Mouse (Mus musculus) myocyte (in vitro differentiated cells): ENCODE results near the gene BC030870. TPM values are rescaled to one million over a fixed set of nuclear protein-coding genes. Genes with fewer than 3 reads are reported as not detected.

ENCODE experiments used
- H3K27me3 ChIP-seq: one replicate; pipeline ENCODE4 v1.6.1; 2011; ENCODE audit not compliant: control insufficient read depth, insufficient read depth, insufficient read length
- H3K36me3 ChIP-seq: one replicate; pipeline ENCODE4 v1.6.1; 2011; ENCODE audit not compliant: control insufficient read depth, insufficient read depth
- H3K4me2 ChIP-seq: one replicate; pipeline ENCODE4 v1.6.1; 2011; ENCODE audit warnings: low read depth, control low read depth
- H3K4me3 ChIP-seq: one replicate; pipeline ENCODE4 v1.5.1; 2011; ENCODE audit warnings: mild to moderate bottlenecking, control low read depth, moderate library complexity
- H3K79me2 ChIP-seq: one replicate; pipeline ENCODE4 v1.6.1; 2011; ENCODE audit not compliant: control insufficient read depth, insufficient read depth
- H3ac ChIP-seq: one replicate; pipeline ENCODE4 v1.6.1; 2011; ENCODE audit not compliant: control insufficient read depth, insufficient read length
- CEBPB ChIP-seq: IDR thresholded peaks from 2 replicates; pipeline ENCODE4 v1.6.1; 2011; ENCODE audit warnings: mild to moderate bottlenecking, moderate library complexity; ENCODE audit not compliant: poor library complexity, insufficient read depth, severe bottlenecking
- E2F4 ChIP-seq: IDR thresholded peaks from one replicate; pipeline ENCODE4 v1.6.1; 2011; ENCODE audit warnings: mild to moderate bottlenecking, control low read depth, moderate library complexity; ENCODE audit not compliant: insufficient read depth
- MAX ChIP-seq: IDR thresholded peaks from one replicate; pipeline ENCODE4 v1.6.1; 2011; ENCODE audit warnings: low read depth, mild to moderate bottlenecking, control low read depth
- MYOD1 ChIP-seq, 3 experiments: IDR thresholded peaks; one replicate each; pipeline ENCODE4 v1.6.1; 2011; ENCODE audit warnings: control low read depth in 2 of 3, low read depth in 2 of 3, mild to moderate bottlenecking in 2 of 3, moderate library complexity in 1 of 3; ENCODE audit not compliant: insufficient read length in 2 of 3, control insufficient read depth in 1 of 3
- MYOG ChIP-seq, 3 experiments: IDR thresholded peaks; one replicate each; pipeline ENCODE4 v1.6.1; 2011; ENCODE audit warnings: control low read depth in 2 of 3, low read depth in 2 of 3, mild to moderate bottlenecking in 2 of 3; ENCODE audit not compliant: insufficient read length in 2 of 3, control insufficient read depth in 1 of 3, insufficient read depth in 1 of 3
- POLR2A ChIP-seq: IDR thresholded peaks from one replicate; pipeline ENCODE4 v1.6.1; 2011; ENCODE audit warnings: low read depth, mild to moderate bottlenecking, control low read depth, moderate library complexity; ENCODE audit not compliant: insufficient read length
- POLR2AphosphoS2 ChIP-seq: IDR thresholded peaks from one replicate; pipeline ENCODE4 v1.6.1; 2011; ENCODE audit warnings: low read depth, control low read depth; ENCODE audit not compliant: insufficient read length
- REST ChIP-seq: IDR thresholded peaks from one replicate; pipeline ENCODE4 v1.6.1; 2011; ENCODE audit warnings: mild to moderate bottlenecking, control low read depth, moderate library complexity; ENCODE audit not compliant: insufficient read depth, insufficient read length
- SRF ChIP-seq: IDR thresholded peaks from one replicate; pipeline ENCODE4 v1.6.1; 2011; ENCODE audit warnings: low read depth; ENCODE audit not compliant: control insufficient read depth, insufficient read length
- TCF12 ChIP-seq: IDR thresholded peaks from one replicate; pipeline ENCODE4 v1.6.1; 2011; ENCODE audit warnings: mild to moderate bottlenecking, control low read depth; ENCODE audit not compliant: poor library complexity, insufficient read depth, severe bottlenecking
- TCF3 ChIP-seq: IDR thresholded peaks from one replicate; pipeline ENCODE4 v1.6.1; 2011; ENCODE audit warnings: low read depth, control low read depth; ENCODE audit not compliant: insufficient read length
- USF1 ChIP-seq: IDR thresholded peaks from one replicate; pipeline ENCODE4 v1.6.1; 2011; ENCODE audit warnings: low read depth, mild to moderate bottlenecking, control low read depth, moderate library complexity
- polyA plus RNA-seq: library from polyadenylated mRNA; unstranded; fragments of >200 nt; fragmentation: generic; extraction: Trizol; gene quantifications from one replicate; pipeline ENCODE4 v1.2.1, GENCODE M21; 2012; ENCODE audit warnings: missing spikeins

The BC030870 gene
- polyA plus RNA-seq, 1 experiment: not detected

- no peak for TF ChIP-seq REST
- TF ChIP-seq TCF12: no peak
- TF ChIP-seq POLR2AphosphoS2: no peak
- TF ChIP-seq CEBPB: no peak
- TF ChIP-seq MYOG (IDR thresholded peaks at IDR 0.05; ENCODE audit: control insufficient read depth in 1 of 3, insufficient read depth in 1 of 3, insufficient read length in 2 of 3, low read depth in 2 of 3): no peak
- no peak for TF ChIP-seq USF1
- no peak for TF ChIP-seq SRF
- TF ChIP-seq MAX: no peak
- TF ChIP-seq MYOD1 (IDR thresholded peaks at IDR 0.05; ENCODE audit: control insufficient read depth in 1 of 3, insufficient read length in 2 of 3, low read depth in 2 of 3): no peak
- TF ChIP-seq TCF3: no peak
- no peak for TF ChIP-seq POLR2A
- TF ChIP-seq E2F4: no peak
- Histone ChIP-seq H3K36me3 (no peaks in the 10 kb centered on the region), H3K79me2 (no peaks in the 10 kb centered on the region), H3K4me2 (no peak overlapping the region), H3K27me3 (no peaks in the 10 kb centered on the region), H3K4me3 (no peak overlapping the region), H3ac (no peak overlapping the region)
Observed at GRCm38 (mm10) chr8:65104041-65104440, 25.3 kb downstream of the BC030870 start.

- Histone ChIP-seq H3K4me3 (no peak overlapping the region), H3K4me2 (no peak overlapping the region), H3K36me3 (no peaks in the 10 kb centered on the region), H3K27me3 (no peaks in the 10 kb centered on the region), H3ac (no peak overlapping the region), H3K79me2 (no peaks in the 10 kb centered on the region)
- TF ChIP-seq POLR2A (no peak), REST (no peak), TCF12 (no peak), MYOG (IDR thresholded peaks at IDR 0.05; ENCODE audit: control insufficient read depth in 1 of 3, insufficient read depth in 1 of 3, insufficient read length in 2 of 3, low read depth in 2 of 3) (no peak), POLR2AphosphoS2 (no peak), MYOD1 (IDR thresholded peaks at IDR 0.05; ENCODE audit: control insufficient read depth in 1 of 3, insufficient read length in 2 of 3, low read depth in 2 of 3) (no peak)
Observed at GRCm38 (mm10) chr8:65103632-65104031, 25.7 kb downstream of the BC030870 start.

GRCm38 (mm10) chr8:65099735-65100134 is 29.6 kb downstream of the BC030870 start:
- Histone ChIP-seq H3K79me2 (no peaks in the 10 kb centered on the region), H3ac (no peak overlapping the region), H3K36me3 (no peaks in the 10 kb centered on the region), H3K4me2 (no peak overlapping the region), H3K27me3 (no peaks in the 10 kb centered on the region), H3K4me3 (no peak overlapping the region)
- TF ChIP-seq USF1 (no peak), E2F4 (no peak), TCF12 (no peak), MAX (no peak), MYOD1 (IDR thresholded peaks at IDR 0.05; ENCODE audit: control insufficient read depth in 1 of 3, insufficient read length in 2 of 3, low read depth in 2 of 3) (no peak), SRF (no peak)

GRCm38 (mm10) chr8:65097760-65098415 is 31.5 kb downstream of the BC030870 start:
- no peak overlapping the region for H3ac ChIP-seq
- no peaks in the 10 kb centered on the region for H3K27me3 ChIP-seq
- H3K4me3 ChIP-seq: no peak overlapping the region
- no peak for TF ChIP-seq CEBPB
- TF ChIP-seq MYOG (IDR thresholded peaks at IDR 0.05; ENCODE audit: control insufficient read depth in 1 of 3, insufficient read depth in 1 of 3, insufficient read length in 2 of 3, low read depth in 2 of 3): no peak
- no peak for TF ChIP-seq MYOD1 (IDR thresholded peaks at IDR 0.05; ENCODE audit: control insufficient read depth in 1 of 3, insufficient read length in 2 of 3, low read depth in 2 of 3)
- no peak for TF ChIP-seq TCF12
- H3K79me2 ChIP-seq: no peaks in the 10 kb centered on the region
- H3K4me2 ChIP-seq: no peak overlapping the region
- H3K36me3 ChIP-seq: no peaks in the 10 kb centered on the region

- Histone ChIP-seq H3K4me2 (no peak overlapping the region), H3K27me3 (no peaks in the 10 kb centered on the region), H3K4me3 (no peak overlapping the region), H3K36me3 (no peaks in the 10 kb centered on the region), H3ac (no peak overlapping the region), H3K79me2 (no peaks in the 10 kb centered on the region)
- TF ChIP-seq MYOG (IDR thresholded peaks at IDR 0.05; ENCODE audit: control insufficient read depth in 1 of 3, insufficient read depth in 1 of 3, insufficient read length in 2 of 3, low read depth in 2 of 3): no peak
- TF ChIP-seq MYOD1 (IDR thresholded peaks at IDR 0.05; ENCODE audit: control insufficient read depth in 1 of 3, insufficient read length in 2 of 3, low read depth in 2 of 3): no peak
- TF ChIP-seq POLR2A: no peak
- no peak for TF ChIP-seq CEBPB
- no peak for TF ChIP-seq E2F4
- no peak for TF ChIP-seq TCF12
- no peak for TF ChIP-seq REST
- TF ChIP-seq TCF3: no peak
- no peak for TF ChIP-seq SRF
- TF ChIP-seq POLR2AphosphoS2: no peak
- TF ChIP-seq MAX: no peak
- no peak for TF ChIP-seq USF1
Observed at GRCm38 (mm10) chr8:65089781-65090180, 39.6 kb downstream of the BC030870 start.
